Mouse (Mus musculus): ENCODE data around the gene Ccl26. TPM values are rescaled to one million over a fixed set of nuclear protein-coding genes. Genes with fewer than 3 reads are reported as not detected.

Gene Ccl26
- not detected for polyA plus RNA-seq (2017; shearing (Covaris generic))

DNA sequence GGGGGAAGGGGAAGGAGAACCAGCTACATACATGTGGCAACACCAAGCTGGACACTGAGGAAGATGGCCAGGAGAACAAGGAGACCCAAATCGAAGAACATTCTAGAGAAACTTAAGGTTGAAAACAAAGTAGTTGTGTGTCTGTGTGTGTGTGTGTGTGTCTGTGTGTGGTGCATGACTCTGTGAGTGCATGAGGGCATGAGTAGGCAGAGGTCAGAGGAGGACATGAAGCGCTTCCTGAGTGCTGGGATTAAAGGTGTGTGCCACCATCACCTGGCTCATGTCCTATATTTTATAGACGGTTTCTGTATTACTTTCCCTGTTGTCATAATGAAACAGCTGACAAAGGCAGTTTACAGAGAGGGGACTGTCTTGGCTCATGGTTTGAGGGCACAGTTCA lies at the start of gene Ccl26:
Gene Ccl26, minus strand, starts transcription at position 101 of the 400 bp plus-strand sequence.

DNA sequence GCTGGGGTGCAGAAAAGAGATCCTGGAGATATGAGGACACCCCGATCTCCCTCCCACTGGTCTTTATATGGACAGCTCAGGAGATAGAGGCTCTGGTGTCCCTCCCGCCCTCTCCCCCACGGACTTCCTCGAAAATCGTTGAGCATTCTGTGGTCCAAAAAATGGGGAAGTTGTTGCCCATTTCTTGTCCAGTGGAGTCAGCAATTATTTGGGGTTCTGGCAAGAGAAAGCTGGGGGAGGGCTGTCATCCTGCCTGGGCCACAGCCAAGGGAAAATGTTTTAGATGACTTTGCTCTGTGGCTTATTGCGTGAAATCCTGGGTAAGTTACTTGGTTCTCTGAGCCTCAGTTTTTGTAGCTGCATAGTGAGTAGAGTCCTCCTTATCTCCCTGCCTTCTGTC lies 9.6 kb upstream of the Ccl26 start, which contains the start of gene Ccl24:
Gene Ccl24, minus strand, starts transcription at position 44 of the 400 bp plus-strand sequence.

DNA sequence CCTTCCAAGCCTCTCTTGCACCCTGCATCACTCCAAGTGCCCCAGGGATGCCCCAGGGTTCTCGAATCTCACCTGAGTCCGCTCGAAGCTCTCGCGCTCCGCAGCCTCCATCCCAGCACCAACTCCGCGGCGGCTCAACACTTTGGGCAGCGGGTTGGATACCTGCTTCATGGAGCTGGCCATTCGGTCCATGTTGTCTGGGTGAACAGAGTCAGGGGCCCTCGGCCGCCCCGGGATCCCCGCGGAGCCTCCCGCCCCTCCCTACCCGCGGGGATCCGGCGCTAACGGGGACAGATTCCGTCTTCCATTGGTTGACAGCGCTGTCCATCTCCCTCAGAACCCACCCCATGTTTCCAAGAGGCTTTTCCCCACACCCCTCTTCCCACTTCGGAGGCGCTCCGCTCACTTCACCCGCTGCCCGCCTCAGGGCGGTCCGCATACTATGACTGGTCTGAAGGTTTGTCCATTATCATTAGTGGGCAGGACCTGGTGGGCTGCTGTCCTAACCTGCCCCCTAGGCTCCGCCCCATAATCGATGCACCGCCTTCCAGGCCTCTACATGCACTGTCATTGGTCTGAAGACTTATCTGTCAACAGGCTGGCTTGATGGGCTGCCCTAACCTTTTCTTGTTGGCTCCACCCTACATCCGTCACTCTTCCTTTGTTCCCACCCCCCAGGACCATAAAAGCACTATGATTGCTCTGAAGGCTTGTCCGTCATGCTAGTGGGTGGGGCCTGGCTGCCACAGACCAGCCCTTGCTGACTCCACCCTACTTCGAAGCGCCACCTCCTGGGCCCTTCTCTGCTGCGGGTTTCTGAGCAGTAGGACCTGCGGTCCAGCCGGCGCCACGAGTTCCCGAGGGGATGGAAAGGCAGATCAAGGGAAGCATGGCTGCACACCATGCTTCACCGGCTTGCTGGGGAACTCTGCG lies 18.2 kb downstream of the Ccl26 start, which contains the start of gene Hip1:
Gene Hip1, minus strand, starts transcription at position 256 of the 933 bp plus-strand sequence.

Other genes with a start within 250 kb of the Ccl26 start
- not detected for gene Fkbp6, start 213.5 kb downstream of the Ccl26 start, polyA plus RNA-seq (2017; shearing (Covaris generic))
- 0.35 TPM for gene Trim50, start 210.3 kb downstream of the Ccl26 start, polyA plus RNA-seq (2017; shearing (Covaris generic))
- 28.8 TPM for gene Nsun5, start 193.6 kb downstream of the Ccl26 start, polyA plus RNA-seq (2017; shearing (Covaris generic))
- 43.9 TPM for gene Pom121, start 169.0 kb downstream of the Ccl26 start, polyA plus RNA-seq (2017; shearing (Covaris generic))
- gene Hip1, start 18.4 kb downstream of the Ccl26 start, polyA plus RNA-seq (2017; shearing (Covaris generic)), result 15.5 TPM
- not detected for gene Ccl24, start 9.5 kb upstream of the Ccl26 start, polyA plus RNA-seq (2017; shearing (Covaris generic))
- gene Rhbdd2, start 69.0 kb upstream of the Ccl26 start, polyA plus RNA-seq (2017; shearing (Covaris generic)), result 25.0 TPM
- gene Por, start 106.5 kb upstream of the Ccl26 start, polyA plus RNA-seq (2017; shearing (Covaris generic)), result 118 TPM
- 45.2 TPM for gene Tmem120a, start 180.9 kb upstream of the Ccl26 start, polyA plus RNA-seq (2017; shearing (Covaris generic))
- 0.78 TPM for gene Styxl1, start 214.8 kb upstream of the Ccl26 start, polyA plus RNA-seq (2017; shearing (Covaris generic))
- 362 TPM for gene Mdh2, start 214.9 kb upstream of the Ccl26 start, polyA plus RNA-seq (2017; shearing (Covaris generic))
- gene Srrm3, start 243.3 kb upstream of the Ccl26 start, polyA plus RNA-seq (2017; shearing (Covaris generic)), result 0.49 TPM

Measured in effector memory CD4-positive, alpha-beta T cell, adult 7 months (primary cell).